Mouse (Mus musculus) testis, adult 2 months (tissue): ENCODE results near the gene Tmem236. TPM values are rescaled to one million over a fixed set of nuclear protein-coding genes. Genes with fewer than 3 reads are reported as not detected.

Source experiments
- H3K27ac ChIP-seq: fragments of 200-500 bp; 2 replicates; pipeline ENCODE4 v1.5.1; 2012; ENCODE audit warnings: low read depth, low read length; ENCODE audit not compliant: control insufficient read depth, insufficient read depth
- H3K27me3 ChIP-seq: fragments of 200-500 bp; 2 replicates; pipeline ENCODE4 v1.6.1; 2012; ENCODE audit warnings: mild to moderate bottlenecking, low read length, moderate library complexity; ENCODE audit not compliant: control insufficient read depth, insufficient read depth
- H3K36me3 ChIP-seq: fragments of 200-500 bp; 2 replicates; pipeline ENCODE4 v1.6.1; 2012; ENCODE audit warnings: mild to moderate bottlenecking, low read length; ENCODE audit not compliant: control insufficient read depth, insufficient read depth
- H3K4me1 ChIP-seq: fragments of 200-500 bp; 2 replicates; pipeline ENCODE4 v1.6.1; 2012; ENCODE audit warnings: low read length; ENCODE audit not compliant: control insufficient read depth, insufficient read depth
- H3K4me3 ChIP-seq: fragments of 200-500 bp; 2 replicates; pipeline ENCODE4 v1.5.1; 2012; ENCODE audit warnings: low read depth, mild to moderate bottlenecking, low read length, moderate library complexity, mixed read lengths; ENCODE audit not compliant: control insufficient read depth
- CTCF ChIP-seq: fragments of 200-500 bp; IDR thresholded peaks from 2 replicates; pipeline ENCODE4 v1.5.1; 2012; ENCODE audit warnings: low read depth, mild to moderate bottlenecking, inconsistent platforms, low read length, moderate library complexity; ENCODE audit not compliant: control insufficient read depth, insufficient read depth, insufficient replicate concordance
- POLR2A ChIP-seq: fragments of 200-500 bp; IDR thresholded peaks from 2 replicates; pipeline ENCODE4 v1.6.1; 2012; ENCODE audit warnings: low read depth, mild to moderate bottlenecking, inconsistent platforms, low read length, moderate library complexity; ENCODE audit not compliant: control insufficient read depth
- polyA plus RNA-seq: library from polyadenylated mRNA; depleted of rRNA; stranded (reverse); fragments of >200 nt; gene quantifications from 2 replicates; pipeline ENCODE4 v1.2.3, GENCODE M21; 2012; rRNA removed

The Tmem236 gene
- polyA plus RNA-seq, 1 experiment: 0.61 TPM

GRCm38 (mm10) chr2:14249839-14250564, 75.7 kb downstream of the Tmem236 start:
- no peak for TF ChIP-seq POLR2A
- TF ChIP-seq CTCF: no peak
- H3K27ac ChIP-seq: no peak overlapping the region
- H3K27me3 ChIP-seq: no peaks in the 10 kb centered on the region
- no peaks in the 10 kb centered on the region for H3K4me1 ChIP-seq
- H3K4me3 ChIP-seq: no peak overlapping the region
- H3K36me3 ChIP-seq: no peaks in the 10 kb centered on the region

- no peak for TF ChIP-seq POLR2A
- TF ChIP-seq CTCF: no peak
- Histone ChIP-seq H3K36me3 (no peaks in the 10 kb centered on the region), H3K4me1 (no peaks in the 10 kb centered on the region), H3K27me3 (no peaks in the 10 kb centered on the region), H3K27ac (no peak overlapping the region), H3K4me3 (no peak overlapping the region)
Measured at GRCm38 (mm10) chr2:14251938-14252337, 77.6 kb downstream of the Tmem236 start.

GRCm38 (mm10) chr2:14258345-14258850, 84.1 kb downstream of the Tmem236 start:
- Histone ChIP-seq H3K4me3 (no peak overlapping the region), H3K27ac (no peak overlapping the region), H3K4me1 (no peaks in the 10 kb centered on the region), H3K27me3 (no peaks in the 10 kb centered on the region), H3K36me3 (no peaks in the 10 kb centered on the region)
- TF ChIP-seq CTCF (no peak), POLR2A (no peak)

- no peaks in the 10 kb centered on the region for H3K4me1 ChIP-seq
- H3K27ac ChIP-seq: no peak overlapping the region
- no peaks in the 10 kb centered on the region for H3K36me3 ChIP-seq
- TF ChIP-seq CTCF: no peak
- TF ChIP-seq POLR2A: no peak
- no peaks in the 10 kb centered on the region for H3K27me3 ChIP-seq
- no peak overlapping the region for H3K4me3 ChIP-seq
Measured at GRCm38 (mm10) chr2:14262090-14262489, 87.8 kb downstream of the Tmem236 start.

- Histone ChIP-seq H3K27me3 (no peaks in the 10 kb centered on the region), H3K4me1 (no peaks in the 10 kb centered on the region), H3K4me3 (no peak overlapping the region), H3K27ac (no peak overlapping the region), H3K36me3 (no peaks in the 10 kb centered on the region)
- TF ChIP-seq POLR2A: no peak
- no peak for TF ChIP-seq CTCF
Measured at GRCm38 (mm10) chr2:14269160-14269559, 94.8 kb downstream of the Tmem236 start.

Other genes with a start within 250 kb of the Tmem236 start
- gene Hacd1, start 118.4 kb upstream of the Tmem236 start, polyA plus RNA-seq: 45.7 and 49.9 TPM in 2 replicates
- 8.1 and 8.3 TPM in 2 replicates for gene Stam, start 100.4 kb upstream of the Tmem236 start, polyA plus RNA-seq
- gene Mrc1, start 54.9 kb downstream of the Tmem236 start, polyA plus RNA-seq: 3.1 and 5.1 TPM in 2 replicates
- gene Slc39a12, start 213.8 kb downstream of the Tmem236 start, polyA plus RNA-seq: 1.5 and 1.7 TPM in 2 replicates